Mouse (Mus musculus) cerebellum, adult 9-11 months (tissue): ENCODE measurements at regions not wholly inside any gene's neighbourhood (a gene's known extent, or its start where the extent isn't known, plus 50 kb on each side); places are given as distances from the start of the nearest gene placed in this dataset.

Source experiments
- DNase-seq: peaks from one replicate; pipeline ENCODE4 v3.0.0; 2022

DNA sequence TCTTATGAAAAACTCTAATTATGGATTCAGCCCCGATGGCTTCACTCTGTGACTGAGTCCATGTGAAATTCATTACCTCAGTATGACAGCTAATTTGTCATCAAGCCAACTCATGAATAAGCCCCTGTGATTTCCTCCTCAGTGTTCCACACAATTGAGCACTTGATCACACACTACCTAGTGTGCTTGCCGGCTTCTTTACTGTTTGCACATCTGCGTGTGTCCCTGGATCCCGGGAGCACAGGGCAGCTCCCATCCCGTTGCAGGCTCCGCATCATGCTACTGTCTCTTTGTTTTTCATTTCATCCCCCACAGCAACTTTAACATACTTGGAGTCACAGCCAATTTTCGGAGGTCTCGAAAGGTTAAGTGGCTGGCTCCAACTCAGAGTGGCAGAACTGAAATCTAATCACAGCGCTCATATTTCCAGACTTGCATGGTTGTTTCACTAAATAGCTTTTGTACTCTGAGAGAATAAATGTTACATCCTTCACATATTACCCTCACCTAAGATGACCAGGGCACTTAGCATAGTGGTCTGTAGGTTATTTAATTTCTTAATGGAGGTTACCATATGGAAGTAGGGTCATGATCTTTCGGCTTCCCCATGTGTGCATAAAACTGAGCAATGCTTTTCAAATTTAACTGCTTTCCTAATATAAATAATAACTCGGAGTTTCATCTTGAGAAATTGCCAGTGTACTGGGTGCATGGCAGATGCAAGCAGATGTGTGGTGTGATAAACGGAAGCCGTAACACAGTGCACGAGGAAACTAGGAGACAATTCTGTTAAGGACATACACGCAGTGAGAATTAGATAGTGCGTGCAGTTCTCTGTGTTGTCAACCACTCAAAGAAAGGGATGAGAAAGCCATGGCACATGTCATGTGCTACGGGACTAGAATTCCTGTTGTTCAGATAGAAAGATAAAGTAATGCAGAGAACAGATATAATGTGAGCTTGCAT is 313.0 kb upstream of the 5930422O12Rik start:
- no peak for DNase-seq

DNA sequence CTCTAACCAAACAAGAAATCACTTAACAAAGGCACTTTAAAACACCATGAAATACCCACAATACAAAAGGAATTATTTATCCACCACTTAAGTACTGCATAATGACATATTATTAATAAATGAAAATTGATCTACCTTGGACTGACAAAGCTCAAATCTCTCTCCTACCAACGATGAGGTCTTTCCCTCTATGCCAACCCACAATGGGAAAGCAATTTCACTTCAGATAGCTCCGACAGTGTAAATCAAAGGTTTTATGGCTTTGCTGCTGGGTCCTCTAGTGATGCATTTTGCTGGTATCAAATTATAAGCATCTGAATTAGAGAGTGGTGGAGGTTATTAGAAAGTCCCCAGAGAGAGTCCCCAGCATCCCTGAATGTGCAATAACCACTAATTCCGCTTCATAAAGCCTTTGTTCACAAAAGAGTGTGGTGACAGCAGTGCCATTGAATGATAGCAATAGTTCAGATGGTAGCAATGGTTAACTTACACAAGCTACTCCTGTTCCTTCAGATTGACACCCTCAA is 305.4 kb upstream of the 5930422O12Rik start:
- no peak for DNase-seq

DNA sequence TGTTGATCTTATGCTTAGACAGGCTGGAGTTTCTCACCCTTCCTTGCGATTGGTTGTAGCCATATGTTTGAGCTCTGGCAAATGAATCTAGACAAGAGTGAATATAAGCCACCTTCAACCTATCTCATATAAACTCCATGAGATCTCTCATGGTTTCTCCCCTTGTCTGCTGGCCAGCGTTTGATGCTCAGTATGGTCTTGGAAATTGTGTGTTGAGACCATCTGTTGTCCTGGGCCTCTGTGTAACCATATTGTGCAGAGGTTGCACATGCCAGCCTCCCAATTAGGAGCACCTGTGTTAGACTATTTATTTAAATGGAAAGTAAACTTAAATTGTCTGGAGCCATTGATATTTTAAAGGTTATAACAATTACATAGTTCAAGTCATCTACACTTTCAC is 301.5 kb upstream of the 5930422O12Rik start:
- DNase-seq: no peak

DNA sequence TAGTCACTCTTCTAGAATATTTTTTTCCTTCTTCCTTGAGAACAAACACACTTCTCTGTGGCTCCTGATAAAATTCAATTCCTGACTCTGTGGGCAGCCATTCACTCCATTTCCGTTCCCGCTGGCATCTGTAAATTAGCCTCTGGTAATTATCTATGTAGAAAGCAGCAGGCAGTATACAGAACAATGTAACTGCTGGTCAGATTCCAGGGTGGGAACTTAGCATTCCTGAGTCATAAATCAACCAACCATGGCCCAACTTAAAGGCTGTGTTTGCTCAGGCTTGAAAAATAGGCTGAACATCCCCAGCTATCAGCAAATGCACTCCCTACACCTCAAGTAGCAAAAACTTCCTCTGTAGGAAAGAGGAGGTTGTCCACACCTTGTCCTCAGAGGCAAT is 289.6 kb upstream of the 5930422O12Rik start:
- no peak for DNase-seq

DNA sequence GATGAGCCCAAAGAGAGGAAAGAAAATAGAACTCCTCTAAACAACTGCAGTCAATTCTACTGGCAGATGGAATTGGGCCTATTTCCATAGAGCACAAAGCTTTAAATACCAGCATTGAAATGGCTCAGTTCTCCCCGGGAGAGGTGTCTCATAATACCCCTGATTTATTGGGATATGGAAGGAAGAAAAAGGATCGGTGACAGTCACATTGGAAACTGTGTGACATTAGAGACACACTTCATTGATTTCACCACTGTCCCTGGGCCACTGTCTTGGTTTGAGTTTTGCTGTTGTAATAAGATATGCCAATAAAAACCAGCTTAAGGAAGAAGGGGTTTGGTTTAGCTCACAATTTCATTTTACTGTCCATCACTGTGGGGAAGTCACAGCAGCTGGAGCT is 288.7 kb upstream of the 5930422O12Rik start:
- no peak for DNase-seq

DNA sequence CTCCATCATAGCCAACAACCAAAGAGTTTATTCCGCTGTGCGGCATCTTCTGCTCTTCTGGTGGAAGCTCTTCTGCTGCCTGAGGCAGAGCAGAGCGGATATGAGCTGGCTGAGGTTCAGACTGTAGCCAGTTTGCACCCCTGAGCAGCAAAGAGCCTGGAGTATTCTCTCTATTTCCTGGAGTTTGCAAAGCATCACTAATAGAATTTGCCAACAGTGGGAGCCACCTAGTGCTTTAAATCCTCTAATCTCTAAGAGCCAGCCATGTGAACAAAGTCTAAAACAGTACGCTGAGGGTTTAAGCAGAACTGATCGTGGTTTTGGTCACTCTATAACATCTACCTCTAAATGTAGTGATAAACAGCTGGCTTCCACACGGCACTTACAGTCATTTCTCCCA is 250.9 kb upstream of the 5930422O12Rik start:
- DNase-seq: no peak

DNA sequence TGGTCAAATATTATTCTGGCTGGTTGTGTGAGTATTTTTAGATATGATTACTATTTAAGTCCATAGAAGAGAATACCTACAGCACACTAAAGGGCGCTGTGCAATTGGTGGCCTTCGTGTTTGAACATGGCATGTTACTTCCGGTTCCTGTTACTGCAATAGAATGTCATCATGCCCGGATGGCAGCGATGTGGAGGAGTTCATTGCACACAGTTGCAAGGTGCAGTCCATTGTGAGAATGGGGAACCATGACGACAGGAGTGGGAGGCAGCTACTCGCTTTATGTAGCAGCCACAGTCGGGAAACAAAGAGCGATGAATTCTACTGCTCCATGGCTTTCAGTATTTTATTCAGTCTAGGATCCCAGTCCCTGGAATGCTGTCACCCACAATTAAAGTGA is 245.5 kb upstream of the 5930422O12Rik start:
- no peak for DNase-seq
